Mouse (Mus musculus) cortical plate, adult 2 months (tissue): ENCODE data around the gene Rgs12.

ENCODE experiments used
- CTCF ChIP-seq: fragments of 200-500 bp; IDR thresholded peaks from 2 replicates; pipeline ENCODE4 v1.5.1; 2011; ENCODE audit warnings: mild to moderate bottlenecking, control low read depth, low read length; ENCODE audit not compliant: insufficient read depth; ENCODE audit errors: extremely low read depth
- POLR2A ChIP-seq: fragments of 200-500 bp; IDR thresholded peaks from 2 replicates; pipeline ENCODE4 v1.6.1; 2011; ENCODE audit warnings: mild to moderate bottlenecking, low read length, control low read depth; ENCODE audit not compliant: insufficient read depth; ENCODE audit errors: extremely low read depth

DNA sequence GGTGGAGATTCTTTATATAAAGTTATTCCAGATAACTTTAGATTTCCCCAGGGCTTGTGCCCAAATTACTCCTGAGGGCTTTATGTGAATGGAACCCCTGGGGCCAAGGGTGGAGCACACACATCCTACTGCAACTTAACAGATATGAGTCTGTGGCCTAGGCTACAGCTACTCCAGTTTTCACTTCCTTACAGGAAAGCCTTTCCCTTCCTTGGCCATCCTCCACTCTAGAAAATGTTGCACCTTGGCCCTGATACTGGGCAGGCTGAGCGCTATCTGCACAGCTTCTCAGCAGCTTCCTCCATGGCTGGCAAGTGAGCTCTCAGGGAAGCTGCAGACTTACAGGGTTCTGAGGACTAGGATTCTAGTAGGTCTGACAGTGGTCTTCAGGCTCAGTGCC is 80.1 kb downstream of the Rgs12 start:
- TF ChIP-seq CTCF, result no peak
- no peak for TF ChIP-seq POLR2A
